Comparison of ENCODE assay signal across 8 mouse cellular contexts in the genomic region with DNA sequence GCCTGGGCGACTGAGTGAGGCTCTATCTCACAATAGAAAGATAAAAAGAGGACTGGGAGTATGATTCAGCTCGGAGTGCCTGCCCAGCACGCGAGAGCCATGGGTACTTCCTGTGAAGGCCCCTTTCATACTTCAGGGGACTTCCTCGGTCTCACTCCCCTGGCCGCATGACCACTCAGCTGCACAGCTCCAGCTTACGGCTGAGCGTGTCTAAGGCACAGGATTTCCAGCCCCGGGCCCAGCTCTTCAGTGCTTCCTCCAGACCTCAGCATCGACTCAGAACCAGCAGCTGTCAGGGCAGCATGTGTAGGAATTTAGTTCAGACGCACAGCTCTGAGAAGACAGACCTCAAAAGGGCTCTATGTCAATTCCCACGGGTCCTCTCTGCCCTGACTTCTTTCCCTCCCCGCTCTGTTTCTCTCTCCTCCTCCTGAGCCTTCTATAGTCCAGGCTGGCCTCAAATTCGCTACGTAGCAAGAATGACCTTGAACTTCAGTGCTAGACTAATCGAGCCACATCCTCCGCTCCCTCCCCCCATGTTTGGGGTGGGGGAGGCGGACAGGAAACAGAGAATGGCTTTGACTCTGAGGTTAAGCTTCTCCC.
A peak's percentile ranks its signal among the peaks of the same experiment; 100 is the strongest.
DNase-seq lines count a peak whose midpoint lies in the region; ATAC-seq and TF ChIP-seq lines count a peak whose summit lies in the region.

No protein-coding gene starts in this region.

- 36% methylated on average over 18 of the region's 18 CpGs for WGBS in intestine, embryonic 14.5 days
- WGBS in intestine, postnatal 0 days: 40% methylated on average over 18 of the region's 18 CpGs
- 48% methylated on average over 18 of the region's 18 CpGs for WGBS in hindbrain, embryonic 15.5 days
- WGBS in liver, embryonic 12.5 days (ENCODE audit: insufficient replicate concordance): 28% methylated on average over 18 of the region's 18 CpGs

- H3K4me3 ChIP-seq in intestine, embryonic 14.5 days (ENCODE audit: low read depth, low read length): no peak overlapping the region
- H3K4me3 ChIP-seq in intestine, postnatal 0 days (ENCODE audit: low read depth, low read length): no peak overlapping the region
- no peak overlapping the region for H3K4me3 ChIP-seq in hindbrain, embryonic 15.5 days
- no peak overlapping the region for H3K4me3 ChIP-seq in liver, embryonic 12.5 days

- peak; percentile 63 for DNase-seq in intestine, embryonic 14.5 days (ENCODE audit: low spot score)
- peak; percentile 72 for DNase-seq in ZHBTc4 (ENCODE audit: low read depth, low spot score)
- peak; percentile 66 for DNase-seq in testis, postnatal 10 days (ENCODE audit: low spot score)
- no peak for DNase-seq in urinary bladder, adult 2 months (ENCODE audit: low spot score)
- no peak for DNase-seq in cerebellum, adult 18-20 months

- TF ChIP-seq CTCF in intestine, postnatal 0 days (IDR thresholded peaks at IDR 0.05; ENCODE audit: low read depth): no peak

- no peaks in the 10 kb centered on the region for H3K27me3 ChIP-seq in intestine, embryonic 14.5 days (replicated peaks; ENCODE audit: control insufficient read depth, insufficient read depth, low read length)
- no peaks in the 10 kb centered on the region for H3K27me3 ChIP-seq in intestine, postnatal 0 days (replicated peaks; ENCODE audit: control insufficient read depth, insufficient read depth, low read length)
- no peaks in the 10 kb centered on the region for H3K27me3 ChIP-seq in hindbrain, embryonic 15.5 days
- H3K27me3 ChIP-seq in liver, embryonic 12.5 days (replicated peaks): no peaks in the 10 kb centered on the region

- 0 out of 2 replicates have a peak, but pooled peaks have one; percentile 21 for ATAC-seq in intestine, embryonic 14.5 days (replicated peaks; ENCODE audit: low FRiP score, low TSS enrichment, low read depth)
- ATAC-seq in intestine, postnatal 0 days: no peak
- ATAC-seq in hindbrain, embryonic 15.5 days (ENCODE audit: low FRiP score, low read depth): peak; percentile 63; the same call in 1 of the 2 replicates
- ATAC-seq in liver, embryonic 12.5 days: peak; percentile 30

- peaks cover 11% of the 10 kb centered on the region; the same call in 1 of the 2 replicates for H3K4me1 ChIP-seq in intestine, embryonic 14.5 days (replicated peaks; ENCODE audit: control insufficient read depth, insufficient read depth, low read length)
- H3K4me1 ChIP-seq in intestine, postnatal 0 days (replicated peaks; ENCODE audit: control insufficient read depth, insufficient read depth, low read length): peaks cover 4% of the 10 kb centered on the region; the same call in 1 of the 2 replicates
- H3K4me1 ChIP-seq in hindbrain, embryonic 15.5 days (replicated peaks): peaks cover 2% of the 10 kb centered on the region; the same call in 1 of the 2 replicates
- H3K4me1 ChIP-seq in liver, embryonic 12.5 days: peaks cover 21% of the 10 kb centered on the region

- H3K4me2 ChIP-seq in intestine, embryonic 14.5 days (ENCODE audit: low read length): no peak overlapping the region
- H3K4me2 ChIP-seq in intestine, postnatal 0 days (replicated peaks; ENCODE audit: low read depth): no peak overlapping the region
- H3K4me2 ChIP-seq in hindbrain, embryonic 15.5 days: no peak overlapping the region
- H3K4me2 ChIP-seq in liver, embryonic 12.5 days: 0 out of 2 replicates have a peak overlapping the region, but pooled peaks have one; percentile 14

- H3K9ac ChIP-seq in intestine, embryonic 14.5 days (ENCODE audit: low read length): no peak overlapping the region
- H3K9ac ChIP-seq in intestine, postnatal 0 days (ENCODE audit: low read depth, low read length): no peak overlapping the region
- no peak overlapping the region for H3K9ac ChIP-seq in hindbrain, embryonic 15.5 days
- no peak overlapping the region for H3K9ac ChIP-seq in liver, embryonic 12.5 days

- H3K27ac ChIP-seq in intestine, embryonic 14.5 days (ENCODE audit: low read depth): peak overlapping the region; percentile 47
- H3K27ac ChIP-seq in intestine, postnatal 0 days (ENCODE audit: low read depth, low read length): no peak overlapping the region
- peak overlapping the region; percentile 3; the same call in 1 of the 2 replicates for H3K27ac ChIP-seq in hindbrain, embryonic 15.5 days (replicated peaks)
- H3K27ac ChIP-seq in liver, embryonic 12.5 days: peak overlapping the region; percentile 64

- H3K9me3 ChIP-seq in intestine, embryonic 14.5 days (ENCODE audit: control insufficient read depth, low read length): no peaks in the 10 kb centered on the region
- H3K9me3 ChIP-seq in intestine, postnatal 0 days (ENCODE audit: control insufficient read depth): no peaks in the 10 kb centered on the region
- H3K9me3 ChIP-seq in hindbrain, embryonic 15.5 days: no peaks in the 10 kb centered on the region
- H3K9me3 ChIP-seq in liver, embryonic 12.5 days (replicated peaks): no peaks in the 10 kb centered on the region

- H3K36me3 ChIP-seq in intestine, embryonic 14.5 days (ENCODE audit: control insufficient read depth, insufficient read depth, low read length): no peaks in the 10 kb centered on the region
- H3K36me3 ChIP-seq in intestine, postnatal 0 days (ENCODE audit: control insufficient read depth, insufficient read depth): peaks cover 4% of the 10 kb centered on the region; the same call in 1 of the 2 replicates
- peaks cover 31% of the 10 kb centered on the region for H3K36me3 ChIP-seq in hindbrain, embryonic 15.5 days
- peaks cover 56% of the 10 kb centered on the region for H3K36me3 ChIP-seq in liver, embryonic 12.5 days

Comparison
In these comparisons a context has a peak if more than half of its experiments do, and no peak if none do; other contexts are left out.
1. DNase-seq: peak in intestine, embryonic 14.5 days (single experiment), ZHBTc4 (single experiment) and testis, postnatal 10 days (single experiment); none in urinary bladder, adult 2 months (single experiment) and cerebellum, adult 18-20 months (0 of 2).